Mouse (Mus musculus) hematopoietic stem cell, adult 5-6 weeks (primary cell): ENCODE results near the gene Zfp423. TPM values are rescaled to one million over a fixed set of nuclear protein-coding genes. Genes with fewer than 3 reads are reported as not detected.

Experiments
- ATAC-seq, 2 experiments: fragments of 125-278 bp in 1 of 2; replicated peaks in 1 of 2; 2 replicates each; pipeline ENCODE4 v1.8.0; 2016 to 2017; ENCODE audit warnings: inconsistent platforms in 2 of 2, mild to moderate bottlenecking in 2 of 2, moderate number of reproducible peaks in 2 of 2, low read depth in 1 of 2, moderate TSS enrichment in 1 of 2; ENCODE audit not compliant: low FRiP score in 2 of 2, poor library complexity in 2 of 2, severe bottlenecking in 2 of 2, insufficient read depth in 1 of 2, low TSS enrichment in 1 of 2
- total RNA-seq: library from RNA; stranded (forward); fragments of 172-1452, 232-1000 nt; gene quantifications from 2 replicates; pipeline ENCODE4 v1.2.3, GENCODE M21; 2017

Gene Zfp423
- total RNA-seq, 1 experiment from 2014 or later = not detected

DNA sequence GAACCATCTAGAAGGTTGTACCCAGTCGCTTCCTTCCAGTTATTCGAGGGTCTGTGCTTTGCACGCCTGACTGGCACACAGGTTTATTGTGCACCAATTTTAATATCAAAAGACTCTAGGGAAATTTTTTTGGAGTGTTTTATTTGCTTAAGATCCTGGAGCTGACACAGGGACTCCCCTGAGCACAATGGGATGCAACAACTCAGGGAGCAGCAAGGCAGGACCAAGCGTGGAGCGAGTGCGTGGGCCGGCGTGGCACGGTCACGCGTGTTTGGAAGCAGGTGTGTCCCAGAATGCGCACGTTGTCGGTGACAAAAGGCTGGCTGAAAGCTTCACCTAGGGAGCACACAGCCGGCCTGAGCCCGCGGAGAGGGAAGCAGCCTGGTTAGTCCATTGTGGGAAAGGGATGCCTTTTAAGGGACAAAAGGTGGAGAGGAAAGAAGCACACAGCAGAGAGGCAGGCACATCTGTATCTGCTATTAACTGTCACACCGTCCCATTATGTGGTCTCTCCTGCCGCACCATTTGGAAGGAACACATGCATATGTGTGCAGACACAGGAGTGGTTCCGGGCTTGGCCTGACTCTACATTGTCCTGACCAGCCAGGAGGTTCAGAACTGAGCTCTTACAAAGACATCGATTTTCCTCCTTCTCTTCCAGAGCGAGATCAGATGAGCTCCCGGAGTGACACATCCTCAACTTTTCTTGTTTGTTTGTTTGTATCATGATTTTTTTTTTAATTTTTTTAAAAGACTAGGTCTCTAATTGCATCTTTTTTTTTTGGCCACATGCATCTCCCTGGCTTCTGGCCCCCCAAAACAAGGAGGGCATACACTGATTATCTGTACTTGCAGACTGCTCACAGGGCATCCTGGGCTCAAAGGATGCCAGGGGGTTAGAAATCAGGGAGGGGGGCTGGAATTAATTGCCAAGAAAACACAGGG, 126.7 kb downstream of the Zfp423 start:
- no peak for ATAC-seq

DNA sequence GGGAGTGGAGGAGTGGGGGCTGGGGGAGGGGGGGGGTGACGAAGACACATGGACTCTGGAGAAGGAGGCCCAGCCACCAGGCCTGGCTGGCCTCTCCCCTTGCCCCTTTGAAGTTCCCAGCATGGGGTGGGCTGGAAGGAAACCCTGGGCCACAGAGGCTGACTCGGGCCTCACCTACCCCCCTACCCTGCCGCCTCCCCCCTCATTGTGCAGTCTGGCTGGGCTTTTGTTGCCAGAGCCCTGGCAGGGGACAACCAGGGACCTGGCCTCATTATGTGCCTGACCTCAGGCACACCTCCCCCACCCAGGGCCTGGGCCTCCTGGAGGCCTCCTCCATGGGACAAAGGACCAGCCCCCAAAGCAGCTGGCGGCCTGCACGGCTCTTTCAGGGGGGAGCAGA, 127.8 kb downstream of the Zfp423 start:
- no peak for ATAC-seq

DNA sequence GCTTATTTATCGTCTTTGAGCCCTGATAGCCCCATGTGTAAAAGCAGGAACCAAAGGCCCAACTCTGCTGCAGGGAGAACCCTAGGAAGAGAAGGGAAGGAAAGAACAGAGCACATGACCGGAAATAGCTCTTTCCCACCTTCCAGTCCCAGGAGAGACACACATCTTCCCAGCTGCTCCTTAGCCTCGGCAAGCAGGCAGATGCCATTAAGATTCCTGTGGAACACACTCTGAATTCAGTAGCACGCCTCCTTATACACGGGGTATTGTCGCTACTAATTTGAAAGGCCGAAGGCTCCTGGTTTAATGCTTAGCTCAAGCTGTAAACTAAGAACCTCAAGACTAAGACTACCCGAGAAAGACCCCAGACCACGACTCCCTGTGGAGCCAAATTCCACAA, 128.3 kb downstream of the Zfp423 start:
- ATAC-seq = no peak

DNA sequence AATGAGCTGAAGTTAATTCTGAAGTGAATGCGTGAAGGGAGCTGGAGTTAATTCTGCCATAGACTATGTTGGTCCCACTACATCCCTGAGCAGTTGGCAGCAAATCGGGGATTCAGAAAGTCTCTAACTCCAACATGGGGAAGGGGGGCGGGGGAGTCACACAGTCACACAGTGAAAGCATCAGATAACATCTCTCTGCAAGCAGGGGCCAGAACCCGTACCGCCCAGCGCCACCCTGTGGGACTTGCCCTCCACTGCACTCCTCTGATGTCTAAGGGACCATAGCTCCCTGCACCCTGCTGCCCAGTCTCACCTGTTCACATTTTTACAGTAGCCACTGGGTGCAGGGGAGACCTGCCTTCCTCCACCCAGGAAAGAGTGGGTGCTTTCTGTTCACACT, 129.2 kb downstream of the Zfp423 start:
- no peak for ATAC-seq

DNA sequence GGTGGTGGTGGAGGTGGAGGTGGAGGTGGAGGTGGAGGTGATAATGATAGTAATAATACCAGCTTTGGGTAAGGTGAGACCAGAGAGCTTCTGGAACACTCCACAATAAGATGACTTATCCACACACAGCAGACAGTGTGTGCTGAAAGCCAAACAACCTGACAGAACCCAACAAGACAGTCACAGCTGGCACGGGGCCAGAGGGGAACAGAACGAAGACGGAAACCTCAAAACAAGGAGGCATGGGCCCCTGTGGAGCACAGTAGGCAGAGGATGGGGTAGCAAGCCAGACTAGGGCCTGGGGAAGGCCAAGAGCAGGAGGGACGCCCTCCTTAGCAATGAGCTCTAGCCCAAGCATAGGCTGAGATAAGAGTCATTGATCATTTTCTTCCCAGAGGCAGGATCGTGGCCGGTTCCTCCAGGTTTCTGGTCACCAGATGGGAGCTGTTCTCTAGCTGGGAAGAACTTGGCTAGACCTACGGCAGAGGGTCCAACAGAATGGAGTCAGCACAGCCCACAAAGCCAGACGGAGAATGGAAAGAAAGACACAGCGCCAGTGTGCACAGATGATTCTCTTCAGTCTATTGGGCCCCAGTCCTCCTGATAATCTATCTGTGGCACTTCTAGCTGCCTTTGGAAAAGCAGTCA, 133.3 kb downstream of the Zfp423 start:
- ATAC-seq = no peak

DNA sequence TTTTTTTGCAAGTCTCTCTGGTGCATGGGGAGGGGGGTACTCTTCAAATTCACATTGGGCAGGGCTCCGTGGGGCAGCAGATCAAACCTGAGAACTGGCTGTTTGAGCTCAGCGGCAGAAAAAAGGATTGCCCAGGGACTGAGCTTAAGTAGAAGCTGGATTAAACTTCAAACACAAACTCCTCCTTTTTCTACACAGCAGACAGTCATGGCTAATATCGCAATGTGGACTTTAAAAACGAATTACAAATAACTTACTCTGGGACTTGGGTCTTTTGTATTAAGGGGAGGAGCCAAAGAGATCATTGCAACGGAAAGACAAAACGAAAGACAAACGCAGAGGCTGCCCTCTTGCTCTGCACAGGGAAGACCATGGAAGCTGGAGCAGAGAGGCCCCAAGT, 136.2 kb downstream of the Zfp423 start:
- ATAC-seq = no peak

DNA sequence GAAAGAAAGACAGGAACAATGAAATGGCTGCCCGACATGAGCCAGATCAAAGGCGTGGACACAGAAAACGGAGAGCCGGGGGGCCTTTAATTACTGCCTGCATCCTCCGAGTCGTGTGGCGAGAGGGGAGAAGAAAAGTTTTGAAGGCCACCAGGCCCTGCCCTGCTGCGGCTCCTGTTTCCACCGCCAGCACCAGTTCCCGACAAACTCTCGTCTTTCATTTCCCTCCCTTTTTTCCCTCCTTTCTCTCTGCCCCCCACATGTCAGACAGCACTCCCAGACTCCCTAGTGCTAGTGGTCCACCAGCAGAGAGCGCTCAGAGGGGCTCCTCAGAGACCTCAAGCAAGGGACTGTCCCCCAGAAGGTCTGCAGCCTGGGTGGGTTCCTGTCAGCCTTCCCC, 136.7 kb downstream of the Zfp423 start:
- no peak for ATAC-seq

DNA sequence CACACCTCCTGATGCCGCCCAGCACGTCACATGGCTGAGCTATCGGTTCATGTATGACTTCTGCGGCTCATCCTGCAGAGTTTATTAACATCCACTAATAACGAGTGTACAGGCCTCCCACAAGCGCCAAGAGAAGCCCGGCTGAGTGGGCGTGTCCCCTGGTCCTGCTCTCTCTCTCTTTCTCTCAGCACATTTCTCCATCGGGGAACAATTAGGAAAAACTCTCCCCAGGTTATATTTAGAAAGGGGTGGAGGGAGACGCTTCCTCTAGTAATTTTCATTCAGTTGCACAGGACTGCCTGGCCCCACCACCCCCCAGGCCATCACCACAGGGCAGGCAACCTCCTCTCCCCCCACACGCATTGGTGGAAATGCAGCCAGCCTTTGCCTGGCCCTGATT, 137.2 kb downstream of the Zfp423 start:
- no peak for ATAC-seq

DNA sequence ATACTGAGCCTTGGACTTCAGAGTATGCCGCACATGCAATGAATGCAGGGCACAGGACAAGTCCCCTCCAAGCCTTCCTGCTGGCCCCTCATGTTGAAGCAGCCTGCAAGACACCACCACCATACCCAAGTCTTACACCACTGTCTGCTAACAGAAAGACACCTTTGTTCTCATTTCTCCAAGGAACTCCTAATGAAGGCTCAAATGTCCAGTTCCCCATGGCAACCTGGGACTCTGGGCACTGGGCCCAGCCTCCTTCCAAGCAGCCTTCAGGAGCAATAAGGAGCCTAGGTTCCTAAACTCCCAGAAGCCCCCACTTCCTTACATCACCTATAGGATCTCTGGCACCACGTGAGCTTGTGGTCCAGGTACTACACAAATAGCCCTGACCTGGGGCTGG, 137.7 kb downstream of the Zfp423 start:
- no peak for ATAC-seq

DNA sequence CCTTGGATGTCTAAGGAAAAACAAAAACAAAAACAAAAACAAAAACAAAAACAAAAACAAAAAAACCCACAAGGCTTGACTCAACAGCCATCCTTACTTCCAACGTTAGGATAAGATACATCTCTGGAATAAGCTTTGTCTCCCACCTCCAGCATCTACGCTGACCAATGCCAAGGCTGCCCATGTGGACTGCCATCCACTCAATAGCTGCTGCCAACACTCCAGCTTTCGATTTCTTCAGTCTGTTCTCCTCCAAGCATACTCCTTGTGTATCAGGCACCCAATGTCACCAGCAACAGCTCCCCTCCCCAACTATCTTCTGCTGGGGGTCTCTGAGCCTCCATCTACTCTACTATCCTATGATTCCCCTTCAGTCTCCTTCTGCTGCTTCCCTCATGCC, 140.1 kb downstream of the Zfp423 start:
- no peak for ATAC-seq

DNA sequence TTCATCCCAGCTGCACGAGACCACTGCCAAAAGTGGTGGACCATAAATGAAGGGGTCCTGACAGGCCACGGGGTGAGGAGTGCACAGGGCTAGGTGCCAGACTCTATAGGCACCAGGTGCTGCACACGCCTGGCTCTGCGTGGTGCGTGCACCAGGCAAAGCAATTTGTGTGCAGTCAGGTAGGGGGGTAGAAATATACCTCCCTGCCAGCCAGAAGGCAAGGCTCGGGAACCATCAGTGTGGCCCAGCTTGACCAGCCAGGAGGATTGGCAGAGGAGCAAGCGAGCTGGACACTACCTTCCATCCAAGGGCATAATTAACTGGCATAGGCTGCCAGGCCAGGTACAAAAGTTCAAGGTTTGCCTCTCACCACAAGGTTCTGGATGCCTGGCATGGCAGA, 140.9 kb downstream of the Zfp423 start:
- ATAC-seq = no peak

DNA sequence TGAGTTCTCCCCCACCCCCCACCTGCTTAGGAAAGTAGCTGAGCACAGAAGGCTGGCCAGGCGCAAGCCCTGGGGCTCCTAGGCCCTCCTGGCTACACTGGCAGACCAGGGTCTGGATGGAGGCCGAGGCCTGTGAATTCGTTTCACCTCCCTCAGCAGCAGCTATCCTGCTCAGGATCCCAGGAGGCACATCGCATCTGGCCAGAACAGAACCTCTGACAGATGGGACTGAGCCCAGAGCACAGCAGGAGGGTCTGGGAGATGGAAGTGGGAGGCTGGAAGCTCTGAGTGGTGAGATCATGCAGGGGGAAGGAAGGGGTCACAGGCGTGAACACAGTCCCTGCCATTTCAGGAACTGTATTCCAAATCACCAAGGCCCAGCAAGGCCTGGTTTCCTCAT, 143.3 kb downstream of the Zfp423 start:
- no peak for ATAC-seq

DNA sequence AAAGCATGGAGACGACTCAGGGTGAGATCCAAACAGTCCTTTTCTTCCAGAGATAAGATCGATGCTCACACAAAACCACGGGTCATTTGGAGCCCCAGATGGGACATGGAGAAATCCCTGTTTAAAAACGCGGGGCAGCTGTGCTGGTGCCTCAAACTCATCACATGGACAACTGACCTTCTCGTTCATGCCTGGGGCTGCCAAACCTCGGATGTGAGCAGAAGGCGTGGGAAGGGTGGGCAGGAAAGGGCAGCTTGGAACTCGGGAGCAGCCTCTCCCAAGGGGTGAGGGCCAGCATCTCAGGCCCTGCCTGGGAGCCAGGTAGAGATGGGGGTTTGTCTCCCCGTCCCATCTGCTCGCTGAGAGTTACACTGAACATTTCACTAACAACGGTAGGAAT, 146.7 kb downstream of the Zfp423 start:
- no peak for ATAC-seq

DNA sequence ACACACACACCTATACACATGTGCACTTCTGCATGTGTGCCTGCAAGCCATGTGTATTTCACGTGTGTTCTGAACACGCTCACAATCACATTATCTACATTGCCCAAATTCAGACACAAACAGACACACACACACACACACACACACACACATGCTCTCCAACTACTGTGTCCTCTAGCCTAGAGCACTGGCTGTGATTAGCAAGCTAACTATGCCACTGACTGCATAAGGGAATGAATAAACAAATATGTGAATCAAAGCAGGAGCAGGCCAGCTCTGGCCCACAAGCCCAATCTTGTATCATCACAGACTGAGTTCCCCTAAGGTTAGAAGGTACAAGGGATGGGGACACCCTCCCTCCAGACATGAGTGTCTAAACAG, 147.3 kb downstream of the Zfp423 start:
- ATAC-seq = no peak

DNA sequence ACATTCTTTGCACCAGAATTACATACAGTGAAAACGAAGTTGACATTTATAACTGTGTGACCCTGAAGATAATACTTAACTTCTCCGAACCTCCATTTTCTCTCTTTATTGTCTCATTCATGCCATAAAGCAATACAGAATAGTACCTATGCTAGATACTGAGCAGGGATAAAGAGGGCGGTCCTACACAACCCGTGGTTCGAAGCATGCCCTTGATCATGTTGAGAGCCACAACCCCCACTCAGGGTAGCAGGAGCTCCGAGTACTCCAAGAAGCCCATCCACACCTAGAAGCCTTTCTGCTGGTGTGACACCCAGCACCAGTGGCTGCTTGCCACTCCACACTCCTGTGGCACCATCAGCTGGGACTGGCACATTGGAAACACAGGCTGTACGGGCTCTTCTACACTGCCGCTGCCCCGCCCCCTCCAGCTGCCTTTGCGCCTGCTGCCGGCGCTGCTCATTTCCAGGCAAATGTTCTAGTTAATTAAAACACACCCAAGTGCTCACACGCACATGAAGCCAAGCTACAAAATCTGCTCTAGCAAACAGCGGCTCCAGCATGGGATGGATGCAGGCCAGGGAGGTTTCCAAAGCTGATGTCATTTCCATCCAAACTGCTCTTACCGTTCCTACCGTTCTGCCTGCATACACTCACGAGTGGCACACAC, 147.9 kb downstream of the Zfp423 start:
- no peak for ATAC-seq

DNA sequence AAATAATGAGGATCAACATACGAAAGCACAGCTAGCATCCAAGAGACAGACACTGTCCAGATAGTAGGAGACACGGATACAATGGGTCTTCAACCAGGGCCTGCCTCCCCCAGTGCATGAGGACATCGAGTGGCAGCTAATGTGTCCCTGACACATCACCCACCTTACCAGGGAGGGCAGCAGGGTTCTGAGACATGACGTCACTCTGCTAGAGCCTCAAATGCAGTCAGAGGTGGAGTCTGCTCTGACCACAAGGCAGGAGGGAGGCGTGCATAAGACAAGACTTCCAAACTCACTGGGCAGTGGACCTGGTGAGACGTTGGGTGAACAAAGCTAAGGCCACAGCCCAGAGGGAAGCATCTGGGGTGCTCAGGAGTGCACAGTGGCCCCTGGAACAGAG, 148.6 kb downstream of the Zfp423 start:
- ATAC-seq = no peak

DNA sequence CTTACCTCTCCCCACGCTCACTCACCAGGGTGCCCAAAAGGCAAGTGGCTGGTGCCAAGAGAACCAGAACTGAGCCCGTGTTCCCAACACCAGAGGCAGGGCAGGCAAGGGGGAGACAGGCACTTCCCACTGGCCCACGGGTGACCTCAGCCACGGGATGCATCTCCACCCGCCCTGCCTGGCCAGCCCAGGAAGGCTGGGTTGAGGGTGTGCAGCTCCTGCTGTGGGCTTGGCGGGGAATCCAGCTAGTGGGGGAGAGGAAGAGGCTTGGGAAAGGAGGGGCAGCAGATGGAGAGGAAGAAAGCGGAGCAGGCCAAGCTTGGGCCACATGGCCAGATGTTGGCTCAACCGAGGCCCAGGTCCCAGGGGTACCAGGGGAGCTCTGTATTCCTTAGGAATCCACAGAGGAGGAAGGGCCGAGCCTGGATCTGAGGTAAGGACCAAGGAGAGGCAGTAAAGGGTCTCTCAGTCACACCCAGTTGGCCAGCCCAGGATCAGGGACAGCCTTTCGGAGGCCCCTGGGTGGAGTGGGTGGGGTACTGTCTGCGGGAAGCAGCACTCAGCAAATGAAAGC, 155.0 kb downstream of the Zfp423 start:
- no peak for ATAC-seq

DNA sequence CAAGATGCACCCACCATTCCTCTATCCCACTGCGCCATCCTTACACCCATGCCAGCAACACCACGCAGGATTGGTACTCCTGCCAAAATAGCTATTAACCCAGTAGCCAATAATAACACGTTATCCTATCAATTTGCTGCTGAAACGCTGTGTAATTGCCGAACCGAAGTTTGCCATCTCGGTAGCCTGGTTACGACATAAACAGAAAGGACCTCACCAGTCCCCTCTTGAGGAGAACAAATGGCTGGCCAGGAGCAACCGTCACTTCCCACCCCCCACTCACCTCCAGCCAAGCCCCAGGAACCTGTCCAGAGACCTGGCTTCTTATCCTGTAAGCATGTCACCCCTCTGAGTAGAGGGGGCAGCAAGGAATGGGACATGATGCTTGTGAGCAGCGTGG, 156.0 kb downstream of the Zfp423 start:
- ATAC-seq = no peak
